Comparison of ENCODE assay signal across 15 mouse cellular contexts in genomic region chr2:90977291-90977690, GRCm38 (mm10). TPM values are rescaled to one million over a fixed set of nuclear protein-coding genes. Genes with fewer than 3 reads are reported as not detected.
A peak's percentile ranks its signal among the peaks of the same experiment; 100 is the strongest.
DNase-seq lines count a peak whose midpoint lies in the region.
"Had no signal": no experiment of that assay in that cellular context is flagged by ENCODE, and none has a peak within 500 bp of the region (broad histone marks: within the 10 kb centered on the region; RNA-seq: fewer than 3 reads in every experiment).

No protein-coding gene starts in this region.

- DNase-seq in left cerebral cortex, postnatal 4 days, result peak; percentile 5
- DNase-seq in left cerebral cortex, postnatal 10 days (ENCODE audit: extremely low spot score in 1 of 2, low spot score in 2 of 2), result no peak
- DNase-seq in cerebellum, adult 11 months, result peak; percentile 59
- peak; percentile 81 for DNase-seq in cerebellum, adult 9-11 months
- no peak for DNase-seq in thymus, postnatal 14 days
- no peak for DNase-seq in frontal cortex, postnatal 14 days (ENCODE audit: low spot score in 2 of 2)
- no peak for DNase-seq in adrenal gland, postnatal 25 days
- DNase-seq: B cell, adult 2 months; heart, postnatal 4 days; kidney, adult 9 months; kidney, postnatal 14 days; right cerebral cortex, adult 18-20 months; thymus, adult 18-20 months; thymus, postnatal 4 days had no signal

- intact Hi-C loops in left cerebral cortex, postnatal 4 days (cut with DNase I), result no loop called here
- intact Hi-C loops in left cerebral cortex, postnatal 10 days (cut with DNase I), result no loop called here

RNA-seq across cellular contexts. Expression of gene Celf1, which starts 37.1 kb away (rescaled TPM):
- total RNA-seq in left cerebral cortex, postnatal 4 days (2021), result 100 to 1,000 TPM; 133 to 142 TPM
- 100 to 1,000 TPM; 125 to 129 TPM for total RNA-seq in left cerebral cortex, postnatal 10 days (2021)
- 92.6 and 96.8 TPM in 2 replicates for total RNA-seq in adrenal gland, postnatal 25 days (2021)

RNA-seq across cellular contexts. Expression of gene Rapsn, which starts 58.1 kb away (rescaled TPM):
- not detected for total RNA-seq in left cerebral cortex, postnatal 4 days (2021)
- under 1 TPM; 0.24 to 0.49 TPM for total RNA-seq in left cerebral cortex, postnatal 10 days (2021)
- 2.1 and 2.9 TPM in 2 replicates for total RNA-seq in adrenal gland, postnatal 25 days (2021)
- total RNA-seq: liver, adult 2 months had no signal

Comparison
In these comparisons a context has a peak if more than half of its experiments do, and no peak if none do; other contexts are left out.
1. DNase-seq: peak in left cerebral cortex, postnatal 4 days (single experiment), cerebellum, adult 11 months (single experiment) and cerebellum, adult 9-11 months (single experiment); none in left cerebral cortex, postnatal 10 days (0 of 2), thymus, postnatal 14 days (single experiment), frontal cortex, postnatal 14 days (0 of 2) and adrenal gland, postnatal 25 days (single experiment).